Mouse (Mus musculus): Measurements from ENCODE around the gene Arl8b.
"Not testable (repeated sequence)": the region's sequence is repeated elsewhere in the genome, so short reads cannot be mapped to it uniquely, and the experiment has no call there.

The Arl8b gene

DNA sequence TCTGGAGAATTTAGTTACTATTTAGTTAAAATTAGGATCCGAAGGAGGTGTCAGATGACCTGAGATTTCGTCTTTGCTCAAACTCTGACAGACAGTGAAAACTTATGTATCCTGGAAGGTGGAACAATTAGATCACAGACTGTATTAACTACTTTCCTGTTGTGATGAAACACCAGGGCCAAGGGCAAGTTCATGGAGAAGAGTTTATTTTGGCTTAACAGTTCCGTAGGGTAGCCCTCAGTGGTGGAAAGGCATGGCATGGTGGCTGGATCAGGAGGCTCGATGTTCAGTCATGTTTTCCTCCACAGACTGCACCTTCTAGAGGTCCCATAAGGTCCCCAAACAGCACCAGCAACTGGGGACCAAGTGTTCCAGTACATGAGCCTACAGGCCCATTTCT lies 54.2 kb downstream of the Arl8b start:
- peak; percentile 35 for DNase-seq

DNA sequence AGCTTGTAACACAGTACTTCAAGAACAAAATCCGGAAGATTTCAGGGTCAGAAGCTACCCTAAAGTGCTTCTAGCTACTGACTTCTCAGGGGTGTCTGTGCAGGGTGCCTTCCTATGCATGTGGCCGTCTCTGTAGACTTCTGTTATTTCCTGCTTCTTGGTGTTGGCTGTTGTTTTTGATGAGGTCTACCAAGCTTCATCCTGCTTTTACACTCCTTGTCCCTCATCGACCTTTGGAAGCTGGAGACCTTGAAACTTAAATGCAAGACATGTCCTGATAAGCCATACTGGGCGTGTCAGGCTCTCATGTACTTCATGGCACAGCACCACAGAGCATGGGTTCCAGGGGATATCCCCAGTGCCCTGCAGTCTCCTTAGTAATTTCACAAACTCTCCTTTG lies 55.1 kb downstream of the Arl8b start:
- DNase-seq, result peak; percentile 46

DNA sequence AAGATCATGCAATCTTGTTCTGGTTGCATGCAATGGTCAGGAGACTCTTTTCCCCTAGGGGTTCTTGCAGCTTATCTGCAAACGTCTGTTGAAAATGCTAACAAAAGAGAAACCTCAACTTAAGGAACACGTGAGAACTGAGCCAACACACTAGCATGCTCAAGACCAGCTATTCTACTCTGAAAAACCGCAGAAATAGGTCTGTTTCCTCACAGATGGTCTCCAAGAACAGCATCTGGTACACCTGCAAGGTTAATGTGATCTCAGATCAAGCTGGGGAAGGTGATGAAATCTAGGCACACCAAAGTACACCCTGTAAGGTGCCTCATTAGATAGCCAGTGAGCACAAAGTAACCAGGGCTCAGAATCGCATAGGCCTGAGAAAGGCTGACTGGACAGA lies 56.5 kb downstream of the Arl8b start:
- DNase-seq, result peak; percentile 25

DNA sequence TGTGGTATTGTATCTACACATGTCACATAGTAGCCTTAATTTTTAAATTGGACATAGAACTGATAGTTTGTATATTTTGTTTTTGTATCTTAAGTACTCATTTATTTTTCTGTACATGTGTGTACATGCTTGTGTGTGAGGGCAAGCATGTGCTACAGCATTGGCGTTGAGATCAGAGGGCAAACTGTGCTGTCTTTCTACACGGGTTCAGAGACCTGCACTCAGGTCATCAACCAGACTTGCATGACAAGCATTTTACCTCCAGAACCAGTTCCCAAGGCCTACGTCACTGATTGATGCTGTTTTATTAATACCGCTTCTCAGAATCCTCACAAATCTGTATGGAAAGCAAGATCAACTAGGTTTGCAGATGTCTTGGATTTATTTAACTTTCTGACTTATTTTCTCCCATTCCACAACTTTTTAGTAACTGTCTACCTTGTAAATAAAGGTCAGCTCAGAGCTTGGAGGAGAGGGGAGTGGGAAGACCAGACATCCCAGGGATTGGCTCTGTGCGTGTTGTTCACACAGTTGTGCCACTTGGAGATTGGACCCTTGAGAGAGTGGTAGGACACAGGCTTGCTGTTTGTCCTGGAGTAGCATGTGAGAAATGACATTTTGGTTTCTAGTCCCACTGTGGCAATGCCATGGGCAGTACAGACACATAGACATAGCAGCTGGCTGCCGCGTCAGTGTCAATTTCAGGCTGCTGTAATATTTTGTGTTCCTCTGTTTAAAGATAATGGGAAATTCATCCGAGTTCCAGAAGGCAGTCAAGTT lies 58.2 kb downstream of the Arl8b start:
- peak; percentile 10 for DNase-seq

DNA sequence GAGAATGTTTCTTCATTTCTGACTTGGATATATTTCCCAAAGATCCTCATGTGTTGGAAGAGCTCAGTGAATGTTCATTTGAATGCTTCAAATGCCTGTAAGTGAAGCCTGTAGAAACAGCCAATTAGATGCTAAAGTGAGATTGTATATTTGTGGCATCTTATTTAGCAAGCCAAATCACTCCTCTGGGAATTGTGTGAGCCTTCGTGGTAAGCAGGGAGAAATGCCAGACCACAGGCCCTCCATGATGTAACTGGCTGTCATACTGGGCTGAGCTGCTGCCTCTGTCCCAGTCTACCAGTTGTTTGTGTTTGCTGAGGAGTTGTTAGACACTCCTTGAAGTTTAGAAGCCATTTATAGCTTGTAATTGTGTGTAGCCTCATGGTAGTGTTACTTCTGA lies 60.8 kb downstream of the Arl8b start:
- DNase-seq, result no peak

DNA sequence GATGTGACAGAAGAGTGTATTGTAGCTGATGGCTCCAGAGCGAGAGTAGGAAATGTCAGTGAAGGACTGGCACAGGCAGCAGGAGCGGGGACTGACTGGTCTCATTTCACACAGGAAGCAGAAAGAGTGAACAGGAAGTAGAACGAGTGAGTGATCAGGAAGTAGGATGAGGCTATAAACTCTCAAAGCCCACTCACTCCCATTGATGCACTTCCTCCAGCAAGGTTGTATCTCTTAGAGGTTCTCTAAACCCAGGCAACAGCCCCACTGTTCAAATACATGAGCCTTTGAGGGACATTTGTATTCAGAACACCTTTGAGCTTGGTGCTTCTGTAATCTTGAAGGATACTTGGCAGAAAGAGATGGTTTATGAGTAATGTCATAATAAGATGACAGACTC lies 61.2 kb downstream of the Arl8b start:
- DNase-seq, result no peak

DNA sequence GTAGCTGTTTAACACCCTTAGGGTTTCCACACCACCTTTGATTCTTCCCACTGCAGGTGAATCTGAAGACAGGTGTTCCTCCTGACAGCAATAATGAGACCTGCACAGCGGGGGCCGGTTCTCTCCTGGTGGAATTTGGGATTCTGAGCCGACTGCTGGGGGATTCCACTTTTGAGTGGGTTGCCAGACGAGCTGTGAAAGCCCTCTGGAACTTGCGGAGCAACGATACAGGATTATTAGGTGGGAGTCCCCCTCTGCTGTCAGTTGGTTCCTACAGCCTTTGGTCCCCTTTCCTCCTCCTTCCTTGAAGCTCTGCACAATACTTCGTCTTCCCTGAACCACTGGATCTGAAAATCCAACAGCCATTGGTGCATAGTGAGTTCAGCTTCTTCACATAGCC lies 61.9 kb downstream of the Arl8b start:
- DNase-seq, result no peak

DNA sequence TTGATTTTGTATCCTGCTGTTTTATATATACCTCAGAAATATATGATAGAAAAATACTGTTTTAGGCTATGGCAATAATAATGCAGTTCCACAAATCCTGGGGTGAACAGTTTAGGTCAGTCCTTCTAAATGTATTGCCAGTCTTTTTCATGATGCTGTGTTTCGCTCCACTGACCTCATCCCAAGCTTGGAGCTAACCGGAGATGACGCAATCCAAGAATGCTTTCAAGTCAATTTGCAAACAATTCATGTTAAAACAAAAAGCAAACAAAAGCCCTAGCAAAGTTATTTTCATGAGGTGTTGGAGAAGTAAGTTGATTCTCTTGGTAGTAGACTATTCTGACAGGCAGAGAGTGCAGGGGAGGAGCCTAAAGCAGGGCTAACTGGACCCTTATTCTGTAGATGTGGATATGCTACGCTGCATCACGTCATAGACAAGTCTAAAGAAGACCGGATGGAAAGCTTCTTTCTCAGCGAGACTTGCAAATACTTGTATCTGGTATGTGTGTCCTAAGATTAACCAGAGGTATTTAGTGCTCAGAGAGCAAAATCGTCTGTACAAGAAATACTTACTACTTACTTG lies 69.3 kb downstream of the Arl8b start:
- DNase-seq, result no peak

DNA sequence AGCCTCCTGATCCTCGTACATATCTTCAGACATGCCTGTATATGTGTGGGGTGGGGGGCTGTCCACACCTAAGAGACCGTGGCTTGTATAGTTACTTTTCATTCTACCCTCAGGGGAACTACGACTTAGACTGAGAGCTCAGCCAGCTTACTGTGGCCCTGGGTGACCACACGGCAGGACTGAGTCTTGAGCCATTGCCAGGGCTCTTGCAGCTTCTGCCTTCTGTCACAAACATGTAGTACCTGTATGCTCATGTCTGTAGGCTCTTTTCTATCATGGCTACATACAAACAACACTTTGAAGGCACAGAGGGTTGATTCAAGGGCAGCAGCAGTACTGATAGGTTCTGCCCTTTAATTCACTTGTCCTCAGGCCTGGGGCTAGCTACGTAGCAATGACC lies 70.1 kb downstream of the Arl8b start:
- no peak for DNase-seq

DNA sequence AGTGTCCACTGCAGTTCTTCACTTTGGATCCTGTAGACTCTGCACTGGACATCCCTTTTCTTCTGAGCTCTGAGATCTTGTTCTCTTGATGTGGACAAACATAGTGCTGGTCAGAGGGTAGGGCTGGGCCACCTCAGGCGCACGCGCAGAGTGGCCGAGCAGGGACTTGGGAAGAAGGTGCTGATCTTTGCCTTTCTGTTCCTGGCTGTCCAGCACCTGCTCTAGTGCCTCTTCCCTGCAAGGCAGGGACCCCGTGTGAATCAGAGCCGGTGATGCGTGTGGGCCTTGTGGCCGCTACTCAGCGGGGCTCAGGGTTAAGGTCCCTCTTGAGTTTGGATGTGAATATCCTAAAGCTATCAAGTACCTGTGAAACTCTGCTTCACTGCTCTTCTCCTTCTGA lies 75.7 kb downstream of the Arl8b start:
- no peak for DNase-seq

DNA sequence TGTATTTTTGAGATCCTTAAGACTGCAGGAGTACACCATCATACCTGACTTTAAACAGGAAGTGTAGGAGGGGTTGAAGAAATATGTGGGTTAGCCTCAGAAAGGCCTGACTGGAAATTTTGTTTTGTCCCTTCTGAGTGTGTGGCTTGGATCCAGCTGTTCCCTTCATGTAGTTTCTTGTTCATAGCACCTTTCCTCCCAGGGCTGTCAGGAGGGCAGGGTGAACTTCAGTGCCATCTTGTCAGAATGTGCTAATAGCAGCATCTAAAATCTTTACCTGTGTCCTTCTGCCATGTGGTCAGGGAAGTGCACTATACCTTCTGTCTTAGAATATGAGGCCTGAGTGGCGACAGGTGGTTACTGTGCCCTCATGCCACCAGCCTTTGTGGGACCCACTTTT lies 78.3 kb downstream of the Arl8b start:
- no peak for DNase-seq

DNA sequence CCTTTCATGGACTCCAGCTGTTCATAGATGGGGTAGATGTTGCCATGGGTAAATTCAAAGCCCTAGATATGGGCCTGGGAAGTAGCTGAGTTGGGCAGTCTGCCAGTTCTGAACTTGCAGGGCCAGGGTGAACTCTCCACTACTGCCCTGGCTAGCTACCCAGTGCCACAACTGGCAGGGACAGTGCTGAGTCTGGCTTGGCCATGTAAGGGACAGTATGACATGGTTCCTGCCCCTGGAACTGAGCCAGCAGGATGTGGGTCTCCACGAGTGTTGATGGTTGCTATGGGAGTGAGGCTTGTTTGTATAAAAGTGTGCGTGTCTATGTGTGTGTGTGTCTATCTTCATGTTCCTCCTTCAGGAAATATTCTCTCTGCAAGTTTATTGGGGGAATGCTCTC lies 79.6 kb downstream of the Arl8b start:
- DNase-seq, result no peak

DNA sequence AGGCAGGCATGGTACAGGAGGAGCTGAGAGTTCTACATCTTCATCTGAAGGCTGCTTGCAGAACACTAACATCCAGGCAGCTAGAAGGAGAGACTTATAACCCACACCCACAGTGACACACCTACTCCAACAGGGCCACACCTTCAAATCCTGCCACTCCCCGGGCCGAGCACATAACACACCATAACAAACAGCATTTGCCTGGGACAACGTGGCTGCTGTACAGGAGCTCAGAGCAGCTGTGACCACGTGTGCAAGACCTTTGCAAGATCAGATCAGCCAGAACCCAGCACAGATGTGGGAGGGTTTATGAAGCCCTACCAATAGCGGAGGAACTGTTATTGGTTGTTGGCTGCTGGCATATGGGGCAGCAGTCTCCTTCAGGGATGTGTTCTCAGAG lies 83.4 kb downstream of the Arl8b start:
- no peak for DNase-seq

DNA sequence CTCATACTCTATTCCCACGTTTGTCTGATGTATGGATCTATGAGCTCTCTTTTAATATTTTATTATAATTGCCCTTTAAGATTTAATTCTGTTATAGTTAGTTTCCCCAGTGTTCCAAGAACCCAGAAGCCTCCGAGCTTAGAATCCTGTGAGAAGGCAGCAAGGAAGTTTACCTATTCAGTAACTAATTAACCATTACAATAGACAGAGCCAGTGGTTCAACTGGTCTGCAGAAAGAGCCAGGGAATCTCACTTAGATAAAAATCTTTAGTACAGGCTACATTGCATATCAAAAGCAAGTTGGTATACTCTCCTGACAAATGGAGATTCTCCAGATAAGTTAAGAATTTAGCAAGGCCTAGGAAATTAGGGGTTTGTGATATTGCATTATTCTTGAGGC lies 86.1 kb downstream of the Arl8b start:
- not testable (repeated sequence) for DNase-seq

DNA sequence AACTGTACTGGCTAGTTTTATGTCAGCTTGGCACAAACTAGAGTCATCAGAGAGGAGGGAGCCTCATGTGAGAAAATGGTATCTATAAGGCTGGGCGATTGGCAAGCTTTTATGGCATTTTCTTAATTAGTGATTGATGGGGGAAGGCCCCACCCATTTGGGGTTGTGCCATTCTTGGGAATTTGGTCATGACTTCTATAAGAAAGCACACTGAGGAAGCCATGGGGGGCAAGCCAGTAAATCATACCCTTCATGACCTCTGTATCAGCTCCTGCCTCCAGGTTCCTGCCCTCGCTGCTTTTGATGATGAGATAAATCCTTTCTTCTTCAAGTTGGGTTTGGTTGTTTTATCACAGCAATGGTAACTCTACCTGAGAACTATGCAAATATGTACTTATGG lies 87.5 kb downstream of the Arl8b start:
- no peak for DNase-seq

DNA sequence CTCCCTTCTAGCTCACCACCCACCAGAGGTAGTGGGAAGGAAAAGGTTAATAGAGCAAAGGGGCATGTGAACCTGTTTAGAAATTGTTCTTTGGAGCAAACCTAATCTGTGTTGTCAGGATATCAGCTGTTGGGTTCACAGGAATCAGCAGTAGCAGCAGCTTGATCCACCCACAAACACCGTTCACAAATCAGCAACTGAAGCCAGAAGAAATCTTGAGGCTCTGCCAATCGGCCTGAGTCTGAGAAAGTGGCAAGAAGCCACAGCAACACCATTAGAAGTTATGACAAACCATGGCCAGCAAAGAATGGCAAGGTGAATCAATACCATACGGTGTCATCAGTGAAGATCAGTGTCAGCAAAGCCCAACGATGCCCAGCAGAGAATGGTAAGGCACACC lies 88.4 kb downstream of the Arl8b start:
- no peak for DNase-seq
